Mouse (Mus musculus) gastrocnemius, adult 2 months (tissue): ENCODE results near the gene Fam69a. TPM values are rescaled to one million over a fixed set of nuclear protein-coding genes. Genes with fewer than 3 reads are reported as not detected.
"Not testable (repeated sequence)": the region's sequence is repeated elsewhere in the genome, so short reads cannot be mapped to it uniquely, and the experiment has no call there.

Experiments
- DNase-seq: peaks from one replicate; pipeline ENCODE4 v3.0.0; 2022
- H3K27ac ChIP-seq: fragments of 200-600 bp; 2 replicates; pipeline ENCODE4 v1.8.1; 2022; ENCODE audit warnings: mild to moderate bottlenecking
- H3K4me3 ChIP-seq: fragments of 200-600 bp; 2 replicates; pipeline ENCODE4 v1.8.1; 2022; ENCODE audit warnings: mild to moderate bottlenecking, moderate library complexity
- CTCF ChIP-seq: fragments of 200-600 bp; IDR thresholded peaks from 2 replicates; pipeline ENCODE4 v1.8.1; 2022; ENCODE audit warnings: antibody characterized with exemption, mild to moderate bottlenecking, moderate library complexity
- intact Hi-C: fragments of 180-260 bp; cut with DNase I; formaldehyde crosslinking; loops from one replicate; pipeline ENCODE4 v1.15.1; 2025
- long read RNA-seq, 2 experiments: library from polyadenylated mRNA; stranded (forward); transcript quantifications; one replicate each; pipeline ENCODE4 v2.0.0; 2021
- total RNA-seq, 2 experiments: library from RNA; stranded (reverse); gene quantifications; 2 replicates each; pipeline ENCODE4 v1.2.3; 2021

Gene Fam69a
- 10 to 100 TPM; 19.8 to 26.1 TPM for total RNA-seq
- long read RNA-seq, experiment 1, transcript Fam69a-201 (5 exons, 2,721 nt): major isoform, 30 of 36 reads
- long read RNA-seq, experiment 1, partial matches to known transcripts: 3 of 36 reads
- long read RNA-seq, experiment 1, other reads (novel, unspliced or antisense): 3 of 36 reads
- long read RNA-seq, experiment 2, transcript Fam69a-201 (5 exons, 2,721 nt): major isoform, 34 of 37 reads
- long read RNA-seq, experiment 2, partial matches to known transcripts: 2 of 37 reads
- long read RNA-seq, experiment 2, other reads (novel, unspliced or antisense): 1 of 37 reads

DNA sequence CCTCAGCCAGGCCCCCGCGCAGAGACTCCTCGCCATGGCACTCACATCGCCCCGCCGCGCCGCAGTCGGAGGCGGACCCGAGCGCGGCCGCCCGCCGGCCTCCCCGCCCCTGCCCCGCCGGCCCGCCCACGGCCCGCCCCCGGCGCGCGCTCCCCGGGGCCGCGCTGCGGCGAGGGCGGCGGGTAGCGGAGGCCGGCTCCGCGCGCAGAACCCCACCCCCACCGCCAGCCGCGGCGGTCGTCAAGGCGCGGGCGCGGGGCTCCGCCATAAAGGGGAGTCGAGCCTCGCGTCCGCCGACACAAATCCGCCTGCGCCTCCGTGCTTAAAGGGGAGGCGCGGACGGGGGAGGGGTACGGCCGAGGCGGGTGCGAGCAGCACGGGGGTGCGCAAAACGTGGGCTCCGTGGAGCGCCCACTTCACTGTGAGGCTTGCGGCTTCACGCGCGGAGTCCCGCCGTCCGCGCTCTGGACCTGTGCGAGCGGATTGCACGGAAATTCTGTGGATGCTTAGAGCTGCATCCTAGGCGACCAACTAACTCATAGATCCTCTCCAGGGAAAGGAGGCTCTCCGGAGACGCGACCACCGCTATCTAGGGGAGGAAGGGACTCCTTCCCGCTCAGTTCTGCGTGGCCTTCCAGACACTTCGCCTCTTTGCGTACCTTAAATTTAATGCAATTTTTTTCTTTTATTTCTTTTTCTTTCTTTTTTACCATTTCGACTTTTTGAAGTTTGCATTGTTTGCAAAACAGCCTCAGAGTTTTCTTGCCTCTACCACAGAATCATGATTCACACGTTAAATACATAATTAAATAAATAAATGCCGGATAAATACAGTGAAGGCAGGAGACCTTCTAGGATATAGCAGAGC, at the start of gene Fam69a:
TSS of gene Fam69a (minus strand) at position 119 of the 868 bp plus-strand sequence.
- peak; percentile 93 for DNase-seq
- TF ChIP-seq CTCF: no peak
- peak within 1 kb of the TSS; percentile 96 for H3K27ac ChIP-seq
- peak within 1 kb of the TSS; percentile 93 for H3K4me3 ChIP-seq
- intact Hi-C loops: loop anchor here (1.0 to 5.0 kb wide), 2 partner anchors 40 to 66 kb away; no protein-coding TSS in a partner anchor

- no peak overlapping the region for H3K4me3 ChIP-seq
- no peak for DNase-seq
- intact Hi-C loops: loop anchor here (5.0 kb wide), 1 partner anchor 47 kb away; no protein-coding TSS in a partner anchor
Observed at GRCm38 (mm10) chr5:108035523-108035922, 48.6 kb upstream of the Fam69a start.

GRCm38 (mm10) chr5:108034194-108034593, 47.3 kb upstream of the Fam69a start:
- intact Hi-C loops: loop anchor here (1.0 kb wide), 1 partner anchor 129 kb away; no protein-coding TSS in a partner anchor
- no peak for DNase-seq
- no peak overlapping the region for H3K4me3 ChIP-seq
- no peak overlapping the region for H3K27ac ChIP-seq
- peak; percentile 74 for TF ChIP-seq CTCF

More at GRCm38 (mm10) chr5:108035523-108035922, 48.6 kb upstream of the Fam69a start:
- TF ChIP-seq CTCF: no peak
- H3K27ac ChIP-seq: no peak overlapping the region

DNA sequence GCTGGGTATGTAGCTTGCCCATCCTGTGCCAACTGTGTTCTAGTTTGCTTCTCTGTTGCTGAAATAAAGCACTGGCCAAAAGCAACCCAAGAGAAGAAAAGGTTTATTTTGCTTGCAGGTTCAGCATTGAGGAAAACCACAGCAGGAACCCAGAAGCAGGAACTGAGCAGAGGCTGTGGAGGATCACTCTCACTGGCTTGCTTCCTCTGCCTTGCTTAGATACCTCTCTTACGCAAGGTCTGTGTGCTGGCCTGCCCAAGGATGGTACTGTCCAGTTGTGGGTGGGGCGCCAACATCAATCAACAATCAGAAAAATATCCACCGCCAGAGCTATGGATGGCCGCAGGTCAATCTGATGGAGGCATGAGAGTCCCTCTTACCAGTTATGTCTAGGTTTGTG, 44.4 kb upstream of the Fam69a start:
- no peak for TF ChIP-seq CTCF
- Histone ChIP-seq H3K27ac (no peak overlapping the region), H3K4me3 (no peak overlapping the region)
- intact Hi-C loops: no loop called here
- DNase-seq: no peak

- no peak overlapping the region for H3K27ac ChIP-seq
- intact Hi-C loops: no loop called here
- DNase-seq: peak; percentile 25
- TF ChIP-seq CTCF: peak; percentile 65
- H3K4me3 ChIP-seq: no peak overlapping the region
Observed at GRCm38 (mm10) chr5:108029968-108030367, 43.1 kb upstream of the Fam69a start.

DNA sequence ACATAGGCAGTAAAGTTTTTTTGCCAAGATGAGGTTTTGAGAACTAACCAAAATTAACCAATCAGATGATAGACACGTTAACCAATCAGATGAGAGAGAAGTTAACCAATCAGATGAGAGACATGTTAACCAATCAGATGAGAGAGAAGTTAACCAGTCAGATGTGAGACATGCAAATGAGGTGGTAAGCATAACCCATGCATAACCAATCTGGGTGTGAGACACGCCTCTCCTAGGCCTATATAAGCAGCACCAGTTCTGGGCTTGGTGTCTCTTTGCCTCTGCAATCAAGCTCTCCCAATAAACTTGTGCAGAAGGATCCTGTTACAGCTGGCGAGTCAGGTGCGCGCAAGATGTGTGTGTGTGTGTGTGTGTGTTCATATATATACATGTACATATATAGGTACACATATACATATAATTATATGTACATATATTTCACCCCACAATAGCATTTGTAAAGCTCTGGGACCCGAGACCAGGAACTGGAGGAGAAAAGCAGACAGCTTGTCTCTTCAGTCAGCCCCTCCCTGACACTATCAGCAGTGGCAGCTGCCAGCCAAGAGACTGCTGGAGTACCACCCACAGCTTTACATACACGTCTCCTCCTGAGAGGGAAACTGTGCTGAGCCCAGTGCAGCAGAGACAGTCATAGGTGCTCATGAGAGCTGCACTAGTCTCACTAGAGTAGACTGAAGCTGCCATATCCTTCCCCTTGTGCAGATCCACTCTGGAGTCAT, 42.1 kb upstream of the Fam69a start:
- H3K4me3 ChIP-seq, H3K27ac ChIP-seq, intact Hi-C loops, DNase-seq: not testable (repeated sequence)

- TF ChIP-seq CTCF: no peak
- H3K4me3 ChIP-seq: no peak overlapping the region
- DNase-seq: no peak
- no peak overlapping the region for H3K27ac ChIP-seq
- intact Hi-C loops: no loop called here
Observed at GRCm38 (mm10) chr5:108028230-108028629, 41.3 kb upstream of the Fam69a start.

- no peak overlapping the region for H3K4me3 ChIP-seq
- intact Hi-C loops: no loop called here
- DNase-seq: no peak
- H3K27ac ChIP-seq: no peak overlapping the region
- TF ChIP-seq CTCF: no peak
Observed at GRCm38 (mm10) chr5:108021346-108021745, 34.5 kb upstream of the Fam69a start.

DNA sequence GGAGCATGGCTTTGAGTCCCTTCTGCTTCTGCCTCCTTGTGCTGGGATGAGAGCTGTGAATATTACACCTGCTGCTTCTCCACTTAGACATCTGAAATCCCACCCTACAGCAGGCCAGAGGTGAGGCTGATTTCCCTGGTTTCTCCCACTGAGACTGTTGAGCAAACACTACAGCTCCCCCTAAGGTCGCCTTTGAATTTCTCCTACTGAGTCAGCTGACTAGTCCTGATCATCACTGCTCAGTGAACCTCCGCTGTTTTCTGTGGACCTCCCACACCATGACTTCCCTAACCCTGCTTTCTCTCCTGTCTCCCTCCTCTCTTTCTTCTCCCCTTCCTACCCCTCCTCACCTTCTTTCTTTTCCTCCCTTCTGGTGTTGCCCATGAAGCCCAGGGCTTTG, 32.5 kb upstream of the Fam69a start:
- H3K27ac ChIP-seq: no peak overlapping the region
- TF ChIP-seq CTCF: no peak
- intact Hi-C loops: no loop called here
- H3K4me3 ChIP-seq: no peak overlapping the region
- DNase-seq: no peak

DNA sequence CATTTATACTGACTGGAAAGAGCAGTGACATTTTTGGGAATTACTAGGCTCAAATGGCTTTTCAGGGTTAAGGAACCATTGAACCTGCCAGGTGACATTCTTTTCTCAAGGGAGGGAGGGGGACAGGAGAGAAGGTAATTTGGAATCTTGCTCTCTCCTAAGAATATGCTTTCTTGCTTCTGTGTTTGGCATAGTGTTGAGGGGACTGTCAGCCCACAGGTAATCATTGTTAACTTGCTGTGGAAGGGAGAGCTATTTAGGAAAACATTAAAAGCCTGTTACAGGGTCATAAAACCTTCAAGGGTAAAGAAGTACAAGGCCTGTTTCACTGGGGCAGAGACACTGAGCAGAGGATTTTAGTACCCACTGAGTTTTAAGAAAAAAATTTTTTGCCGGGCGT, 30.3 kb upstream of the Fam69a start:
- intact Hi-C loops: no loop called here
- DNase-seq: no peak
- Histone ChIP-seq H3K4me3 (no peak overlapping the region), H3K27ac (no peak overlapping the region)
- no peak for TF ChIP-seq CTCF

GRCm38 (mm10) chr5:108015422-108015821, 28.5 kb upstream of the Fam69a start:
- intact Hi-C loops: no loop called here
- no peak overlapping the region for H3K27ac ChIP-seq
- H3K4me3 ChIP-seq: no peak overlapping the region
- no peak for TF ChIP-seq CTCF
- peak; percentile 41 for DNase-seq

DNA sequence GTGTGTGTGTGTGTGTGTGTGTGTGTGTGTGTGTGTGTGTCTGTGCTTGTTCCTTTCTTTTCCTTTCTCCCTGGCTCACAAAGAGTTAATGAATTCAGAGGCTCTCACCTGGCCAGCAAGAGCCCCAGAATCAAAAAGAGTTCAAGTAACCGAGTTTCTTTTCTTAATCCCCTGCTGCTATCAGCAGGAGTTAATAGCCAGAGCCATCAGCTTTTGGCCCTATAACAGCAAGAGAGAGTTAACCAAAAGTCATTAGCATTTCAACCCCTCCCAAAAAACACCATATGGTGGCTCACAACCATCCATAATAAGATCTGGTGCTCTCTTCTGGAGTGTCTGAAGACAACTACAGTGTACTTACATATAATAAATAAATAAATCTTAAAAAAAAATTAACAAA, 27.3 kb upstream of the Fam69a start:
- intact Hi-C loops: no loop called here
- no peak for TF ChIP-seq CTCF
- H3K4me3 ChIP-seq: no peak overlapping the region
- DNase-seq: no peak
- no peak overlapping the region for H3K27ac ChIP-seq
